Mouse (Mus musculus): Measurements from ENCODE around the gene Dph3.

Dph3 gene

GRCm38 (mm10) chr14:32086226-32086625, 697 bp upstream of the Dph3 start:
- DNase-seq (ENCODE audit: low read depth, low spot score) = peak; percentile 32

GRCm38 (mm10) chr14:32084761-32085485, 606 bp downstream of the Dph3 start, which contains the start of gene Oxnad1:
Gene Oxnad1, plus strand, starts transcription at chr14:32085374.
- peak; percentile 94 for DNase-seq (ENCODE audit: low read depth, low spot score)

GRCm38 (mm10) chr14:32083466-32083865, 2.1 kb downstream of the Dph3 start:
- no peak for DNase-seq (ENCODE audit: low read depth, low spot score)

- DNase-seq (ENCODE audit: low read depth, low spot score) = no peak
These were observed 2.6 kb downstream of the Dph3 start for GRCm38 (mm10) chr14:32082891-32083290.

- no peak for DNase-seq (ENCODE audit: low read depth, low spot score)
These were observed 4.5 kb downstream of the Dph3 start for GRCm38 (mm10) chr14:32081026-32081425.

GRCm38 (mm10) chr14:32076896-32077575, 8.5 kb downstream of the Dph3 start:
- peak; percentile 87 for DNase-seq (ENCODE audit: low read depth, low spot score)

GRCm38 (mm10) chr14:32073901-32074300, 11.6 kb downstream of the Dph3 start:
- no peak for DNase-seq (ENCODE audit: low read depth, low spot score)

GRCm38 (mm10) chr14:32073211-32073685, 12.3 kb downstream of the Dph3 start:
- DNase-seq (ENCODE audit: low read depth, low spot score) = no peak

GRCm38 (mm10) chr14:32072807-32073206, 12.7 kb downstream of the Dph3 start:
- no peak for DNase-seq (ENCODE audit: low read depth, low spot score)

- peak; percentile 75 for DNase-seq (ENCODE audit: low read depth, low spot score)
These were observed 24.1 kb downstream of the Dph3 start for GRCm38 (mm10) chr14:32061398-32061797.

GRCm38 (mm10) chr14:32057664-32058063, 27.9 kb downstream of the Dph3 start:
- no peak for DNase-seq (ENCODE audit: low read depth, low spot score)

- peak; percentile 67 for DNase-seq (ENCODE audit: low read depth, low spot score)
These were observed 28.9 kb downstream of the Dph3 start for GRCm38 (mm10) chr14:32056675-32057074.

GRCm38 (mm10) chr14:32055781-32056180, 29.7 kb downstream of the Dph3 start:
- DNase-seq (ENCODE audit: low read depth, low spot score) = no peak

GRCm38 (mm10) chr14:32054788-32055187, 30.7 kb downstream of the Dph3 start:
- DNase-seq (ENCODE audit: low read depth, low spot score) = no peak

GRCm38 (mm10) chr14:32053895-32054294, 31.6 kb downstream of the Dph3 start:
- DNase-seq (ENCODE audit: low read depth, low spot score) = no peak

- DNase-seq (ENCODE audit: low read depth, low spot score) = no peak
These were observed 35.4 kb downstream of the Dph3 start for GRCm38 (mm10) chr14:32050171-32050570.

GRCm38 (mm10) chr14:32046357-32046756, 39.2 kb downstream of the Dph3 start:
- no peak for DNase-seq (ENCODE audit: low read depth, low spot score)

- no peak for DNase-seq (ENCODE audit: low read depth, low spot score)
These were observed 43.4 kb downstream of the Dph3 start for GRCm38 (mm10) chr14:32042108-32042507.

GRCm38 (mm10) chr14:32037661-32038252, 47.8 kb downstream of the Dph3 start:
- no peak for DNase-seq (ENCODE audit: low read depth, low spot score)

- DNase-seq (ENCODE audit: low read depth, low spot score) = no peak
These were observed 49.0 kb downstream of the Dph3 start for GRCm38 (mm10) chr14:32036482-32036881.

GRCm38 (mm10) chr14:32032522-32032921, 53.0 kb downstream of the Dph3 start:
- DNase-seq (ENCODE audit: low read depth, low spot score) = peak; percentile 82

Measured in ES-CJ7 (cell line).